Mouse (Mus musculus) liver, embryonic 14.5 days (tissue): ENCODE measurements at regions not wholly inside any gene's neighbourhood (a gene's known extent, or its start where the extent isn't known, plus 50 kb on each side); places are given as distances from the start of the nearest gene placed in this dataset.

Experiments
- ATAC-seq: fragments of 200-750 bp; cut with Nextera tagmentation; 2 replicates; pipeline ENCODE4 v1.8.0; 2017; ENCODE audit warnings: moderate number of reproducible peaks, mild to moderate bottlenecking, moderate library complexity; ENCODE audit not compliant: insufficient read depth
- DNase-seq, 3 experiments: peaks; one replicate each; pipeline ENCODE4 v3.0.0-alpha.2; 2012 to 2013; ENCODE audit warnings: low read depth in 3 of 3, low spot score in 3 of 3
- H3K27ac ChIP-seq: fragments of 300-500 bp; sonication (generic); 2 replicates; pipeline ENCODE4 v1.5.1; 2014; ENCODE audit warnings: moderate library complexity, mild to moderate bottlenecking, control low read depth, inconsistent platforms
- H3K27me3 ChIP-seq: fragments of 300-500 bp; sonication (generic); 2 replicates; pipeline ENCODE4 v1.6.1; 2014; ENCODE audit warnings: mild to moderate bottlenecking, low read length, moderate library complexity; ENCODE audit not compliant: control insufficient read depth, insufficient read depth
- H3K36me3 ChIP-seq: fragments of 300-500 bp; sonication (generic); replicated peaks from 2 replicates; pipeline ENCODE4 v1.6.1; 2014; ENCODE audit warnings: low read depth; ENCODE audit not compliant: control insufficient read depth, insufficient read depth
- H3K4me1 ChIP-seq, 2 experiments: fragments of 200-500 bp in 1 of 2; fragments of 300-500 bp in 1 of 2; sonication (generic) in 1 of 2; replicated peaks; 2 replicates each; pipeline ENCODE4 v1.6.1; 2012 to 2014; ENCODE audit warnings: antibody characterized with exemption in 1 of 2, inconsistent platforms in 1 of 2, low read length in 1 of 2; ENCODE audit not compliant: control insufficient read depth in 2 of 2, insufficient read depth in 2 of 2
- H3K4me2 ChIP-seq: fragments of 300-500 bp; sonication (generic); 2 replicates; pipeline ENCODE4 v1.6.1; 2014; ENCODE audit warnings: low read depth, mild to moderate bottlenecking, control low read depth, moderate library complexity
- H3K4me3 ChIP-seq, 2 experiments: fragments of 200-500 bp in 1 of 2; fragments of 300-500 bp in 1 of 2; sonication (generic) in 1 of 2; 2 replicates each; pipeline ENCODE4 v1.5.1; 2012 to 2014; ENCODE audit warnings: low read depth in 2 of 2, low read length in 2 of 2, mild to moderate bottlenecking in 2 of 2, control low read depth in 1 of 2, inconsistent platforms in 1 of 2, moderate library complexity in 1 of 2; ENCODE audit not compliant: insufficient read depth in 1 of 2
- H3K9ac ChIP-seq: fragments of 300-500 bp; sonication (generic); replicated peaks from 2 replicates; pipeline ENCODE4 v1.6.1; 2014; ENCODE audit warnings: mild to moderate bottlenecking, control low read depth, moderate library complexity
- H3K9me3 ChIP-seq: fragments of 300-500 bp; sonication (generic); 2 replicates; pipeline ENCODE4 v1.6.1; 2016; ENCODE audit warnings: low read length, mixed read lengths; ENCODE audit not compliant: control insufficient read depth
- CTCF ChIP-seq: IDR thresholded peaks from 2 replicates; pipeline ENCODE4 v1.5.1; 2016; ENCODE audit warnings: antibody characterized with exemption, low read depth, control low read depth
- EP300 ChIP-seq: IDR thresholded peaks from 2 replicates; pipeline ENCODE4 v1.6.1; 2016; ENCODE audit warnings: antibody characterized with exemption, low read depth
- WGBS: fragments of 180-500 bp; shearing (Covaris S2); extraction: QIAGEN DNeasy Blood & Tissue Kit; methylation state at CpG from one replicate; pipeline ENCODE4 v1.1.7; 2014; ENCODE audit not compliant: insufficient replicate concordance; 5-methylcytosine and 5-hydroxymethylcytosine counted together

GRCm38 (mm10) chr13:39307845-39308244, 347.2 kb upstream of the Slc35b3 start:
- H3K4me3 ChIP-seq, result no peak overlapping the region
- TF ChIP-seq EP300 (no peak), CTCF (no peak)
- H3K9me3 ChIP-seq, result no peaks in the 10 kb centered on the region
- H3K4me2 ChIP-seq, result no peak overlapping the region
- ATAC-seq (no peak), DNase-seq (no peak)
- no peaks in the 10 kb centered on the region for H3K36me3 ChIP-seq
- no peaks in the 10 kb centered on the region for H3K4me1 ChIP-seq
- no peaks in the 10 kb centered on the region for H3K27me3 ChIP-seq
- WGBS, result 83% methylated on average over 9 of the region's 9 CpGs
- no peak overlapping the region for H3K9ac ChIP-seq
- no peak overlapping the region for H3K27ac ChIP-seq

- ATAC-seq, result no peak
Observed at GRCm38 (mm10) chr13:39306851-39307250, 346.2 kb upstream of the Slc35b3 start.

GRCm38 (mm10) chr13:39297129-39297528, 336.5 kb upstream of the Slc35b3 start:
- DNase-seq (no peak), ATAC-seq (no peak)
- Histone ChIP-seq H3K4me2 (no peak overlapping the region), H3K27ac (no peak overlapping the region), H3K9me3 (no peaks in the 10 kb centered on the region), H3K27me3 (no peaks in the 10 kb centered on the region), H3K9ac (no peak overlapping the region), H3K36me3 (no peaks in the 10 kb centered on the region), H3K4me1 (no peaks in the 10 kb centered on the region), H3K4me3 (no peak overlapping the region)
- TF ChIP-seq CTCF (no peak), EP300 (no peak)
- WGBS, result 66% methylated on average over 6 of the region's 6 CpGs

More at GRCm38 (mm10) chr13:39306851-39307250, 346.2 kb upstream of the Slc35b3 start:
- H3K36me3 ChIP-seq, result no peaks in the 10 kb centered on the region
- H3K4me2 ChIP-seq, result no peak overlapping the region
- 48% methylated on average over 3 of the region's 3 CpGs for WGBS
- TF ChIP-seq EP300 (no peak), CTCF (no peak)
- H3K4me3 ChIP-seq, result no peak overlapping the region
- H3K27me3 ChIP-seq, result no peaks in the 10 kb centered on the region
- no peak for DNase-seq
- no peak overlapping the region for H3K27ac ChIP-seq
- no peak overlapping the region for H3K9ac ChIP-seq
- H3K9me3 ChIP-seq, result no peaks in the 10 kb centered on the region
- H3K4me1 ChIP-seq, result no peaks in the 10 kb centered on the region

DNA sequence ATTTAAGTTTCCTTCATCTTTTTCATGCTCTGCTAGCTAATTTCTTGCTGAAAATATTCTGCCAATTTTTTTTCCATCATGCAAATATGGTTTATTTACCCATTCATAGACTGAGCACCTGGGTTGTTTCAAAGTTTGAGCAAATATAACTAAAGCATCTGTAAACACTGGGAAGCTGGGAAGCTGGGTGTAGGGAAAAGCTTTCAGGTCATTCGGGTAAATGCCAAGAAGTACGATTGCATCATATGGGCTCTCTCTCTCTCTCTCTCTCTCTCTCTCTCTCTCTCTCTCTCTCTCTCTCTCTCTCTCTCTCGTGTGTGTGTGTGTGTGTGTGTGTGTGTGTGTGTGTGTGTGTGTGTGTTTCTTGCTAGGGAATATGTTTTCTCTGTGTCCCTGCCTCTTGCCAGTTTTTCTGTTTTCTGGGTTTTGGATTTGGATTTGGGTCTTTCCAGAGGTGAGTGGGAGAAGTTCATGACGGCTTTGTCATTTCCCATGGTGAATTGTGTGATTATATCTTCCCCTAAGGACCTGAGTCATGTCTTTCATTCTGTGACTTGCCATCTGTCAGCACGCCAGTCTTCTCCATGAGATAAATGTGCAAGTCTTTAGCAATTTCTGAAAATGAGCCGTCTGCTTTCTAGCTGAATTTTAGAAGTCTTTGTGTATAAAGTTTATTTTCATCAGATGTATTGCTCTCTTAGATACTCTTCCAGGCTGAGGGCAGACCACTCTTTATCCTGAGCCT, 329.7 kb upstream of the Slc35b3 start:
- Histone ChIP-seq H3K36me3 (no peaks in the 10 kb centered on the region), H3K27ac (no peak overlapping the region), H3K4me3 (no peak overlapping the region), H3K4me1 (no peaks in the 10 kb centered on the region), H3K27me3 (no peaks in the 10 kb centered on the region), H3K9me3 (no peaks in the 10 kb centered on the region), H3K4me2 (no peak overlapping the region), H3K9ac (no peak overlapping the region)
- 54% methylated on average over 5 of the region's 6 CpGs for WGBS
- TF ChIP-seq CTCF (no peak), EP300 (no peak)
- ATAC-seq, result no peak
- no peak for DNase-seq

DNA sequence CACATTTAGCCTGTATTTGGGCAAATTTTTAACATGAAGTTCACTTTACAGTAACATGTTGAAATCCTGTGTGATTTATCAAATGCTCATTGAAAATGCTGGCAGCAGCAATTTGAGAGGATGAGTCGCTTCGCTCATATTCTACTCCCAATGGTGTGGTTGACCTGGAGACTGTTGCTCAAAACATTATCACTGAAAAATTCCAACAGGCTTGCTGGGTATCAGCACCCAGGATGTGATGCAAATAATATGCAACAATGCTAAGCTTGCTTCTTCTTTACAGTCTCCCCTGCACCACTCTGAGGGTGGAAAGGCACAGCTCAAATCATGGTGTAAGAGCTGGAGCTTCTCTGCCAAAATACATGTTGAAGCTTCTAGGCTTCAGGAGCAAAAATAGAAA, 321.6 kb upstream of the Slc35b3 start:
- no peak for TF ChIP-seq CTCF
- TF ChIP-seq EP300, result no peak
- H3K36me3 ChIP-seq, result no peaks in the 10 kb centered on the region
- WGBS, result 68% methylated on average over 2 of the region's 2 CpGs
- no peak overlapping the region for H3K4me3 ChIP-seq
- DNase-seq (no peak), ATAC-seq (no peak)
- H3K27ac ChIP-seq, result no peak overlapping the region
- no peaks in the 10 kb centered on the region for H3K4me1 ChIP-seq
- H3K9me3 ChIP-seq, result no peaks in the 10 kb centered on the region
- no peaks in the 10 kb centered on the region for H3K27me3 ChIP-seq
- no peak overlapping the region for H3K9ac ChIP-seq
- no peak overlapping the region for H3K4me2 ChIP-seq
